Mouse (Mus musculus) liver, embryonic 12.5 days (tissue): Measurements from ENCODE around the gene Lce1g. TPM values are rescaled to one million over a fixed set of nuclear protein-coding genes. Genes with fewer than 3 reads are reported as not detected.

Experiments
- ATAC-seq: fragments of 200-750 bp; cut with Nextera tagmentation; 2 replicates; pipeline ENCODE4 v1.8.0; 2017; ENCODE audit warnings: moderate number of reproducible peaks, mild to moderate bottlenecking, moderate library complexity
- H3K27ac ChIP-seq: fragments of 300-500 bp; sonication (generic); 2 replicates; pipeline ENCODE4 v1.5.1; 2016; ENCODE audit warnings: mild to moderate bottlenecking
- H3K27me3 ChIP-seq: fragments of 300-500 bp; sonication (generic); replicated peaks from 2 replicates; pipeline ENCODE4 v1.6.1; 2016; ENCODE audit warnings: mild to moderate bottlenecking, moderate library complexity
- H3K36me3 ChIP-seq: fragments of 300-500 bp; sonication (generic); 2 replicates; pipeline ENCODE4 v1.6.1; 2016; ENCODE audit warnings: mild to moderate bottlenecking, moderate library complexity
- H3K4me1 ChIP-seq: fragments of 300-500 bp; sonication (generic); 2 replicates; pipeline ENCODE4 v1.6.1; 2016
- H3K4me2 ChIP-seq: fragments of 300-500 bp; sonication (generic); 2 replicates; pipeline ENCODE4 v1.6.1; 2016; ENCODE audit warnings: mild to moderate bottlenecking, moderate library complexity
- H3K4me3 ChIP-seq: fragments of 300-500 bp; sonication (generic); 2 replicates; pipeline ENCODE4 v1.5.1; 2016; ENCODE audit warnings: mild to moderate bottlenecking, moderate library complexity
- H3K9ac ChIP-seq: fragments of 300-500 bp; sonication (generic); 2 replicates; pipeline ENCODE4 v1.6.1; 2016; ENCODE audit warnings: mild to moderate bottlenecking, moderate library complexity
- H3K9me3 ChIP-seq: fragments of 300-500 bp; sonication (generic); replicated peaks from 2 replicates; pipeline ENCODE4 v1.6.1; 2016; ENCODE audit warnings: mild to moderate bottlenecking, moderate library complexity
- WGBS: fragments of 180-500 bp; shearing (Covaris S2); methylation state at CpG from one replicate; pipeline ENCODE4 v1.1.7; 2016; ENCODE audit not compliant: insufficient replicate concordance; 5-methylcytosine and 5-hydroxymethylcytosine counted together
- polyA plus RNA-seq: library from polyadenylated mRNA; unstranded; fragments of >200 nt; fragmentation: Nextera tagmentation; extraction: Ambion mirVana; gene quantifications from 2 replicates; pipeline ENCODE4 v1.2.1, GENCODE M21; 2016

Lce1g gene
- not detected in 2 replicates for polyA plus RNA-seq

- Histone ChIP-seq H3K4me1 (no peaks in the 10 kb centered on the region), H3K27me3 (no peaks in the 10 kb centered on the region), H3K36me3 (no peaks in the 10 kb centered on the region), H3K27ac (no peak within 1 kb of the TSS), H3K9ac (no peak within 1 kb of the TSS), H3K4me3 (no peak within 1 kb of the TSS), H3K9me3 (no peaks in the 10 kb centered on the region), H3K4me2 (no peak within 1 kb of the TSS)
- no peak for ATAC-seq
- WGBS: 60% methylated on average over 1 of the region's 1 CpGs
These were observed at the start of gene Lce1g for GRCm38 (mm10) chr3:92752238-92752637. TSS of gene Lce1g (minus strand) at chr3:92752338.

GRCm38 (mm10) chr3:92790414-92790813 is 38.3 kb upstream of the Lce1g start, which contains the start of gene Lce1j:
TSS of gene Lce1j (minus strand) at chr3:92790514.
- H3K4me2 ChIP-seq: no peak within 1 kb of the TSS
- H3K9me3 ChIP-seq: no peaks in the 10 kb centered on the region
- 71% methylated on average over 1 of the region's 1 CpGs for WGBS
- H3K4me3 ChIP-seq: no peak within 1 kb of the TSS
- H3K9ac ChIP-seq: no peak within 1 kb of the TSS
- no peak within 1 kb of the TSS for H3K27ac ChIP-seq
- H3K4me1 ChIP-seq: no peaks in the 10 kb centered on the region
- ATAC-seq: no peak
- no peaks in the 10 kb centered on the region for H3K36me3 ChIP-seq
- no peaks in the 10 kb centered on the region for H3K27me3 ChIP-seq

DNA sequence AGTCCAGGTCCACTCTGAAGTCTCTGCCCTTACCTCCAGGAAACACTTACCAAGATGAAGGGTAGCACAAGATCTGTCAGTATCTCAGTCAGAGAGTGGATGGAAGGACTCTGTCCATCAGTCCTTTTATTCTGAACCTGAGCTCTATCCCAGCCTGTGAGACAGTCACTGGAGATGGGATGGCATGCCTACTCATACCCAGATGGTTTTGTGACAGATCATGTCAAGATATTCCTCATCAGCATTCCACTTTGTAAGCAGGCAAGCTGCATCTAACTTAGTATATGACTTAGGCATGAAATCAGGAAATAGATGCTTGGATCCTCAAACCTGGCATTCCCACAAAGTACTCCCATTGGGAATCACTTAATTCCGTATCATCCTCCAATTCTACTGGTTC is 26.7 kb upstream of the Lce1g start, which contains the start of gene Lce1i:
TSS of gene Lce1i (minus strand) at position 101 of the 400 bp plus-strand sequence.
- Histone ChIP-seq H3K9ac (no peak within 1 kb of the TSS), H3K9me3 (no peaks in the 10 kb centered on the region), H3K36me3 (no peaks in the 10 kb centered on the region), H3K4me3 (no peak within 1 kb of the TSS), H3K4me1 (no peaks in the 10 kb centered on the region), H3K27me3 (no peaks in the 10 kb centered on the region), H3K27ac (no peak within 1 kb of the TSS), H3K4me2 (no peak within 1 kb of the TSS)
- ATAC-seq: no peak
- 50% methylated on average over 1 of the region's 1 CpGs for WGBS

GRCm38 (mm10) chr3:92771573-92771972 is 19.4 kb upstream of the Lce1g start:
- 12% methylated on average over 3 of the region's 3 CpGs for WGBS
- Histone ChIP-seq H3K9me3 (no peaks in the 10 kb centered on the region), H3K27me3 (no peaks in the 10 kb centered on the region), H3K9ac (no peak overlapping the region), H3K4me1 (no peaks in the 10 kb centered on the region), H3K27ac (no peak overlapping the region), H3K4me3 (no peak overlapping the region), H3K36me3 (no peaks in the 10 kb centered on the region), H3K4me2 (no peak overlapping the region)
- ATAC-seq: no peak

GRCm38 (mm10) chr3:92764965-92765364 is 12.8 kb upstream of the Lce1g start, which contains the start of gene Lce1h:
TSS of gene Lce1h (minus strand) at chr3:92765065.
- Histone ChIP-seq H3K4me3 (no peak within 1 kb of the TSS), H3K27me3 (no peaks in the 10 kb centered on the region), H3K27ac (no peak within 1 kb of the TSS), H3K36me3 (no peaks in the 10 kb centered on the region), H3K4me1 (no peaks in the 10 kb centered on the region), H3K9ac (no peak within 1 kb of the TSS), H3K9me3 (no peaks in the 10 kb centered on the region), H3K4me2 (no peak within 1 kb of the TSS)
- no peak for ATAC-seq
- 76% methylated on average over 1 of the region's 1 CpGs for WGBS

DNA sequence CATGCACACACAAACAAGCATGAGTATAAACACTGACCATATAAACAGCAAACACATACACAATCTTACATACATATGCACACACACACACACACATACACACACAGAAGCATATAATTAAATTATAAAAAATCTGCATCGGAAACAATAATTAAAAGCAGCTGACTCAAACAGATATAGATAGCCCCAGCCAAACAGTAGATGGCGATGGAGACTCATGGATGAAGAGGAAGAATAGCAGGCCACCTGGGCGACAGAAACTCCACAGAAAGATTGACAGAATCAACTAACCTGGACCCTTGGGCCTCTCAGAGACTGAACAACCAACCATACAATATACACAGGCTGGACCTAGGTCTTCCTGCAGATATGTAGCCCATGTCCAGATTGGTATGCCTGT is 1.1 kb upstream of the Lce1g start:
- Histone ChIP-seq H3K4me3 (no peak overlapping the region), H3K4me2 (no peak overlapping the region), H3K9me3 (no peaks in the 10 kb centered on the region), H3K36me3 (no peaks in the 10 kb centered on the region), H3K4me1 (no peaks in the 10 kb centered on the region), H3K9ac (no peak overlapping the region), H3K27ac (no peak overlapping the region), H3K27me3 (no peaks in the 10 kb centered on the region)
- WGBS: 30% methylated on average over 3 of the region's 3 CpGs
- no peak for ATAC-seq

- no peak for ATAC-seq
- no peaks in the 10 kb centered on the region for H3K27me3 ChIP-seq
- H3K4me2 ChIP-seq: no peak within 1 kb of the TSS
- H3K9ac ChIP-seq: no peak within 1 kb of the TSS
- WGBS: 32% methylated on average over 1 of the region's 1 CpGs
- H3K4me3 ChIP-seq: no peak within 1 kb of the TSS
- no peaks in the 10 kb centered on the region for H3K36me3 ChIP-seq
- H3K4me1 ChIP-seq: no peaks in the 10 kb centered on the region
- H3K27ac ChIP-seq: no peak within 1 kb of the TSS
- H3K9me3 ChIP-seq: no peaks in the 10 kb centered on the region
These were observed 13.1 kb downstream of the Lce1g start, which contains the start of gene Gm38119 for GRCm38 (mm10) chr3:92738996-92739395. TSS of gene Gm38119 (minus strand) at chr3:92739096.

DNA sequence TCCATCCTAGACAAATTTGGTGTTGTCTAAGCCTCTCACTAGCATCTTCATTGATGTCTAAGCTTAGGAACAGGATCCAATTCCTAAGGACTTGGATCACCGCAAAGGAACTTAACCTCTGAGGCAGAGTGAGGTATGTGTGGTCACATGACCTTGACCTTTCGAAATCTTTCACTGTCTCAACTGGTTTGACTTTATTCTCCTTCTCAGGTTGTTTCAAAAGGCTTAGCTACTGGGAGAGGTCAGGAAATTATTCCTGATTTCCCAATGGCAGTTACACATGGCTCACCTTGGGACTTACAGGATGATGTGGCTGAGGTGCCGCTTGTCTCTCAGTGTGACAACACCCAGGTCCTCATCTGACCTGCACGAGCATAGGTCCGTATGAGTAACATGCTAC is 29.5 kb downstream of the Lce1g start:
- WGBS: 75% methylated on average over 5 of the region's 5 CpGs
- Histone ChIP-seq H3K27me3 (no peaks in the 10 kb centered on the region), H3K36me3 (no peaks in the 10 kb centered on the region), H3K9ac (no peak overlapping the region), H3K27ac (no peak overlapping the region), H3K4me2 (no peak overlapping the region), H3K4me3 (no peak overlapping the region), H3K4me1 (no peaks in the 10 kb centered on the region), H3K9me3 (no peaks in the 10 kb centered on the region)
- ATAC-seq: no peak

DNA sequence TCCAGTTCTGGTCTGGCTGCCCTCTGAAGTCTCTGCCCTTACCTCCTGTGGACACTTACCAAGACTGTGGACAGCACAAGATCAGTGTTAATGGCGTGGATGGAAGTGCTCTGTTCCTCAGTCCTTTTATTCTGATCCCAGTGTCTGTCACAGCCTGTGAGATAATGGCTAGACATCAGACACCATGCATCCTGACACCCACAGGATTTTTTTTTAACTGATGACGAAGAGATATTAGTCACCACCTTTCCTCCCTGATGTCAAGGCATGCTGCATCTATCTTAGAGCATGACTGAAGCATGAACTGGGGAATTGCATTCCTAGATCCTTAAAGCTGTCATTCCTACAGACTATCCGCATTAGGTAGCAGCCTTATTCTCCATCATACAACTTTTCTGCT is 31.9 kb downstream of the Lce1g start, which contains the start of gene Lce1f:
TSS of gene Lce1f (minus strand) at position 101 of the 400 bp plus-strand sequence.
- Histone ChIP-seq H3K4me3 (no peak within 1 kb of the TSS), H3K4me1 (no peaks in the 10 kb centered on the region), H3K9ac (no peak within 1 kb of the TSS), H3K27ac (no peak within 1 kb of the TSS), H3K4me2 (no peak within 1 kb of the TSS), H3K36me3 (no peaks in the 10 kb centered on the region), H3K9me3 (no peaks in the 10 kb centered on the region), H3K27me3 (no peaks in the 10 kb centered on the region)
- 50% methylated on average over 3 of the region's 3 CpGs for WGBS
- ATAC-seq: no peak

DNA sequence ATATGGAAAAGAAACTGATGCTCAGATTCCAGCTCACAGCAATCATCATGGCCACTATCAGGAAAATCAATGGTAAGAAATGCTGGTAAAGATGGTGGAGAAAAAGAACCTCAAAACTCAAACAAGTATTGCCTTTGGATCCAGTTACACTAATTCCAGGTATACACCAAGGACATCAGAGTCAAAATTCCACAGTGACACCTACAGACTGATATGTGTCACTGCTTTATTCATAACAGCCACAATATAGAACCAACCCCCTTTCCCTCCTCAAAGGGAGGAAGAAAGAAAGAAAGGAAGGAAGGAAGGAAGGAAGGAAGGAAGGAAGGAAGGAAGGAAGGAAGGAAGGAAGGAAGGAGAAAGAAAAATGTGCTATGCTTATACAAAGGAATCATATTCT is 37.0 kb downstream of the Lce1g start:
- H3K27me3 ChIP-seq: no peaks in the 10 kb centered on the region
- no peaks in the 10 kb centered on the region for H3K4me1 ChIP-seq
- H3K4me2 ChIP-seq: no peak overlapping the region
- H3K27ac ChIP-seq: no peak overlapping the region
- no peaks in the 10 kb centered on the region for H3K9me3 ChIP-seq
- H3K36me3 ChIP-seq: no peaks in the 10 kb centered on the region
- H3K4me3 ChIP-seq: no peak overlapping the region
- no peak overlapping the region for H3K9ac ChIP-seq
- ATAC-seq: no peak

DNA sequence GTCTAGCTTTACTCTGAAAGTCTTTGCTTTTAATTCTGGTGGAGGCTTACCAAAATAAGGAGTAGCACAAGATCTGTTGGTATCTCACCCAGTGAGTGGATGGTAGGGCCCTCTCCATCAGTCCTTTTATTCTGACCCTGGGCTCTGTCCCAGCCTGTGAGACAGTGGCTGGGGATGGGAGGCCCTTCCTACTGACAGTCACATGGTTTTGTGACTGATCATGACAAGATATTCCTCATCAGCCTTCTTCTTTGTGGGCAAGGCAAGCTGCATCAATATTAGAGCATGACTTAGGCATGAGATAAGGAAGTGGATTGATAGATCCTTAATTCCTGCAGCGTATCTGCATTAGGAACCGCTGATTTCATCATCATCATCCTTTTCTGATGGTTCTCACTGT is 43.2 kb downstream of the Lce1g start, which contains the start of gene Lce1e:
TSS of gene Lce1e (minus strand) at position 101 of the 400 bp plus-strand sequence.
- 54% methylated on average over 2 of the region's 2 CpGs for WGBS
- Histone ChIP-seq H3K4me2 (no peak within 1 kb of the TSS), H3K9me3 (no peaks in the 10 kb centered on the region)

More for the DNA sequence above, 43.2 kb downstream of the Lce1g start, which contains the start of gene Lce1e:
- Histone ChIP-seq H3K27me3 (no peaks in the 10 kb centered on the region), H3K9ac (no peak within 1 kb of the TSS), H3K4me1 (no peaks in the 10 kb centered on the region), H3K36me3 (no peaks in the 10 kb centered on the region), H3K4me3 (no peak within 1 kb of the TSS), H3K27ac (no peak within 1 kb of the TSS)
- ATAC-seq: no peak
